Mouse (Mus musculus) lung, postnatal 0 days (tissue): ENCODE measurements around the gene Dync1h1.

Experiments used
- CTCF ChIP-seq: IDR thresholded peaks from 2 replicates; pipeline ENCODE4 v1.5.1; 2016; ENCODE audit warnings: antibody characterized with exemption, mild to moderate bottlenecking
- EP300 ChIP-seq: IDR thresholded peaks from 2 replicates; pipeline ENCODE4 v1.6.1; 2016; ENCODE audit warnings: antibody characterized with exemption, mild to moderate bottlenecking, control low read depth

GRCm38 (mm10) chr12:110713784-110714183, 112.5 kb downstream of the Dync1h1 start:
- TF ChIP-seq EP300 (no peak), CTCF (peak; percentile 49)
